Mouse (Mus musculus) frontal cortex, postnatal 25 days (tissue): Measurements from ENCODE around the gene Mdga1.
"Not testable (repeated sequence)": the region's sequence is repeated elsewhere in the genome, so short reads cannot be mapped to it uniquely, and the experiment has no call there.

Source experiments
- DNase-seq, 2 experiments: peaks; one replicate each; pipeline ENCODE4 v3.0.0; 2022; ENCODE audit warnings: low spot score in 2 of 2

Gene Mdga1

GRCm38 (mm10) chr17:29799398-29800095 lies 170.3 kb downstream of the Mdga1 start:
- no peak for DNase-seq

DNA sequence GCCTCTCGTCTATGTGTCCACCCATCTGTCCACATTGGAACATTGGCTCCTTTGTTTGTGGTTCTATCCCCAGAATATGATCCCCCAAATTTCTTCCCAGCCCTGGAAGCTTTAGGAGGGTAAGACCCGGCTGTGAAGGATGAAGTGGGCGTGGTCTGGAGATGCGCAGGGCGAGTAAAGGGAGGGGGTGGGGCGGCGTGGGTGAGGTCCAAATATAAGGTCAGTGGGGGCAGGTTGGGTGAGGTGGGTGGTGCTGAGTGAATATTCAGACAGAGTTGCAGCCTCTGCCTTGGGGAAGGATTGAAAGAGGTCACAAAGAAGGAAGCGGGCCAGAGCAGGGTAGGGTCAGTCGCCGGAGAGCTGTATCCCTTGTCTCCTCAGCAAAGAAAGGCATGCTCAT lies 171.7 kb downstream of the Mdga1 start:
- DNase-seq = no peak

GRCm38 (mm10) chr17:29796787-29797186 lies 173.1 kb downstream of the Mdga1 start:
- no peak for DNase-seq

- DNase-seq = peak in 1 of 2 experiments; percentile 58
Observed at GRCm38 (mm10) chr17:29796086-29796485, 173.8 kb downstream of the Mdga1 start.

DNA sequence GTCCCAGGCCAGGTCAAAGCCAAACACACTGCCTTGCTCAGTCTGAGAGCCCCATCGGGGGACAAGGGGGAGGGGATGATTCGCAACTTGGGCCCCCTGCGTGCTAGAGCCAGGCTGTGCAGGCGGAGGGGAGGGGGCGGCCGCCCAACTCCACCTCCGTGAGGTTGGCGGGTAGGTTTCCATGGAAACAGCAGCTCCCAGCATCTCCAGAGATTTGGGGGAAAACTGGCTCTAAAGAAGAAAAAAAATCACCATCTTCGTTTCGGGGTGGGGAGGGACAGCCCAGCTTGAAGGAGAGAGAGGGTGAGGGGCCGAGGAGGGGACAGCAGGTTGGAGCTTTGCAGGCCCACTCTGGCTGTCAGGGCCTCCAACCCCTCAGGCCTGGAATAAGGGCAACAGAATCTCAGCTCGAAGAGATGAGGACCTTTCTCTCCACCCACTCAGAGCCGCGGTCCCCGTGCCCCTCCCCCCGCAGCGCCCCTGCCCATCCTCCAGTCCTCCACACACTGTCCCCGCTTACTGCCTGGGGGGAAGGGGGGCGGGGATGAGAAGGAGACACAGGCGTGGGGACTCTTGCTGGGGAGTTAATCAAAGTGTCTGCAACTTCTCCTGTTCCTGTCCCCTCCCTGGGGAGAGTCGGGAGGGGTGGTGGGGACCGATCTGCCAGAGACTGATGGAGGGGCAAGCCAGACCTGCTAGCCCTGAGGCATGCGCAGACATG lies 174.7 kb downstream of the Mdga1 start:
- DNase-seq = peak in 1 of 2 experiments; percentile 22

- DNase-seq = no peak
Observed at GRCm38 (mm10) chr17:29791531-29792050, 178.3 kb downstream of the Mdga1 start.

- DNase-seq = no peak
Observed at GRCm38 (mm10) chr17:29790231-29790740, 179.6 kb downstream of the Mdga1 start.

DNA sequence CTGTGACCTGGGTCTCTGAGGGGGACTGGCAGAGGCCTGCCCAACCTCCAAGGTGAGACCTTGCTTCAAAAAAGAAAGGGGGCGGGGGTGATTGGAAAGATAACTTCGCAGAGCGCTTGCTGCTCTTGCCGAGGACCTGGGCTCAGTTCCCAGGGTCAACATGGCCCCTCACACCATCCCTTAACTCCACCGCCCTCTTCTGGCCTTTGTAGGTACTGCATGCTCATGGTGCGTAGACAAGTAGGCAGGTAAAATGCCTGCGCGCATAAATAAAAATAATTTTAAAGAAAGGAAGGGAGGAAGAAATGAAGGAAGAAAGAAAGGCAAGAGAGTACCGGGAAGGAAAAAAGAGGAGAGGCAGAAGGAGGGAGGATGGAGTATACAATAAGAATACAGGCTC lies 180.2 kb downstream of the Mdga1 start:
- DNase-seq = no peak

- no peak for DNase-seq
Observed at GRCm38 (mm10) chr17:29788573-29788972, 181.3 kb downstream of the Mdga1 start.

DNA sequence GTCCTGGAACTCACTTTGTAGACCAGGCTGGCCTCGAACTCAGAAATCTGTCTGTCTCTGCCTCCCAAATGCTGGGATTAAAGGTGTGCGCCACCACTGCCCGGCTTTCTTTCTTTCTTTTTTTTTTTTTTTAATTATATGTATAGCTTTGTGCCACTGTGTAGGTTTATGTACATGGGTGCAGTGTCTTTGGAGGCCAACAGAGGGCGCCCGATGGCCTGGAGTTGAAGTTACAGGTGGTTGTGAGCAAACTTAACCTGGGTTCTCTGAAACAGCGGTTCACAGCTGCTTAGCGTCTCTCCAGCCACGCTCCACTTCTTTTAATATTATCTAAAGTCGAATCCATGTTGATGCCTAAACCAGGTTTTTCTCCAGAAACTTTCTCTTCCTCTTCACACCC lies 185.1 kb downstream of the Mdga1 start:
- no peak for DNase-seq

- DNase-seq = not testable (repeated sequence)
Observed at GRCm38 (mm10) chr17:29781472-29781871, 188.4 kb downstream of the Mdga1 start.

- no peak for DNase-seq
Observed at GRCm38 (mm10) chr17:29778021-29778420, 191.9 kb downstream of the Mdga1 start.
